Mouse (Mus musculus) thymus, postnatal 4 days (tissue): ENCODE measurements around the gene Fra10ac1.

Experiments
- DNase-seq: peaks from one replicate; pipeline ENCODE4 v3.0.0; 2021

Gene Fra10ac1

DNA sequence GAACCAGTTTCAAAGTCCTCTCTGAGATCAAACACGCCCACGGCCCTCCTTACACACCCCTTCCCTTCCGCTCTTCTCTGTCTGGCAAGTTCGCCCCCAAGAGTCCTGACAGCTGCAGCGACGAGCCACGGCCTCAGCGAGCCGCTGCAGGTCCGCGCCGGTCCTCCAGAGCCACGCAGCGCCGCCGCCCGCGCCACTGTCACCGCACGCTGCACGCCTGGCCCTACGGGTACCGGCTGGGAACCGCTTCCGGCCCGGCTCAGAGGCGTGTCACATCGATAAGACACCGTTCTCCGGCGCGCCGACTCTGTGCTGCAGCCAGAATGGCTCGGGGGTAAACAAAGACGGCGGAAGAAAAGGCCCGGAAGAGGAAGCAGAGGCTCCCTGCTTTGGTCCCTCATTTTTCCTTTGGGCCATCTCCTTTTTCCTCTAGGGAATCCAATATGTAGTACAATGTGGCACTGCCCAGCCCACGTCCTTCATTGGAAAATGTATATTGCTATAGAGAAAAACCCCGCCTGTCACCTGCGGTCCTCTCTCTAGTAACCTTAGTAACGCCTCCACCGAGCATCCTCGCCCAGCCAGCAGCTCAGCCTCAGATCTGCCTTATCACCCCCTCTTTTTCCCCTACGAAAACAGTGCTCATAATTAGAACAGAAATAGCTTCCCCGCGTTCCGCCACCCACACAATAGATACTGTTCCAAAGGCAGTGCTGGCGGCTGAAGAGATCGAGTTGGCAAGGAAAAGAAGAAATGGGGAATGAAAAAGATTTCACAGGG, at the start of gene Fra10ac1:
Gene Fra10ac1 (minus strand): TSS at position 252 of the 780 bp plus-strand sequence.
- peak; percentile 91 for DNase-seq

GRCm38 (mm10) chr19:38271071-38271470, 47.1 kb upstream of the Fra10ac1 start:
- no peak for DNase-seq

DNA sequence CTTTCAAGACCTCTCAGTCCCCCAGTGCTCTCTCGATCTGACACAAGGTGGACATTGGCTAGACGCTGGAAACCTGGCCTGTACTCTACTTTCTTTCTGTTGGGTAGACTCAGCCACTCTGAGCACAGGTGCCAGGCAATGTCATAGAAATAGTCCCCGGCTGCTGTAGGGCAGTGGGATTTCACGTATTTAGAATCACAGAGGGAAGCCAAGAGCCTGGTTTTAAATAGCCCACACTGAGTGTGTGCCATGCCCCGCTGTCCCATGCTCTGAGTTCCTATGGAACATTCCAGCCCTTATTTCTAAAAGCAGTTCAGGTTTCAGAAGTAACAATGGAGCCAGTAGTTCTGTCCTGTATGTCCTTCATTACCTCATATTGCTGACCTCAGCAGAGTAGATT, 43.5 kb upstream of the Fra10ac1 start:
- DNase-seq: no peak

DNA sequence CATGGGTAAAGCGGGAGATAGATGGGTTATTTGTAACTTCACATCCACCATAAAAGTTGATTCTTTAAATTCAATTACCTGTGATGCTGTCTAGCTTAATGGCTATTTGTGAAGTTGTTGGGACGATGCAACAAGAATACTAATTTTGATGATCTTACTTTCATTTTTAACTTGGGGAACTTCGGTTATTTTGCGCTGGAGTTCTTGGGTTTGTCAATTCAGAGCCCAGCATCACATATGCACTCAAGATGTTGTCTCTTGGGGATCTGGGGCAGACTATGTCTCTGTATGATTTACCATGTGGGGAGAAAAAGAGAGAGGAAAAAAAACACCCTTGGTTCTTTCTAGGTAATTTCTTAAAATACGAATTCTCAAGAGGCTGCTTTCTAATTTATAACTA, 41.8 kb upstream of the Fra10ac1 start:
- no peak for DNase-seq

- DNase-seq: no peak
These were observed 40.8 kb upstream of the Fra10ac1 start, which contains the start of gene Lgi1 for GRCm38 (mm10) chr19:38264505-38265500. Gene Lgi1 (plus strand): TSS chr19:38264536.

- DNase-seq: peak; percentile 12
These were observed 40.0 kb upstream of the Fra10ac1 start for GRCm38 (mm10) chr19:38263829-38264504.

DNA sequence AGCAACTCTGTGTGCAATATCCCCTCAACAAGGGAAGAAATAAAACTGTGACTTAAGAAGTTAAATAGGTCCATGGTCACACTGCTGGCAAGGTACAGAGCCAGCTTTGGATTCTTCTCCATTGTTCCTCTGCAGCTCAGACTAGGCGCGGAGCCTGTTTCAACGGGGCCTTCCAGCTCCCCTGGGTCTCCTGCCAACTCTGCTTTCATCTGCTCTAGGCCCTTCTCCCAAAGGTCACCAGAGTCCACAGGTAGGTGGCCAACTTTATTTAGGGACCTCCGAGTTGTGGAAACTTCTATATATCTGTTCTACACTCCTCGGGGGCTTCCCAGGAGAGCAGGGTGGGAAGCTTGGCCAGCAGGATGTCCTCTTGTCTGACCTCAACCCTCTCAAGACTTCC, 37.4 kb upstream of the Fra10ac1 start:
- no peak for DNase-seq

DNA sequence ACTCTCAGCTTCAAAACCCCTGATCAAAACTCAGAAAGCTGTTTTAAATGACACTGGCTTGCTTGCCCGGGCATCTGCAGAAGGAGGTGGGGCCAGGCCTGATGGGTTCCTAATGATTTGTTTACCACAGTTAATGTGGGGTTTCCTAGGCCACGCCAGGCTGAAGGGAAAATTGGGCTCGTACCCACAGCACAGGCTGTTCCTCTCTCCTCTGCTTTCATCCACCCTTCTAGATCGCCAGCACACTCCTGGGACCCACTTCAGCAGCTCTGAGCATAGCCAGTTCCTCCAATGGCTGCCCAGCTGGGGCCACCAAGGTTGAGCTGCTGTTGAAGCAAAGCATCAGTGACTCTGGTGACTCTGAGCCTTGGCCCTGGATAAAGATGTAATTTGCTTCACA, 36.4 kb upstream of the Fra10ac1 start:
- DNase-seq: no peak

GRCm38 (mm10) chr19:38259436-38259835, 35.5 kb upstream of the Fra10ac1 start:
- DNase-seq: no peak

- no peak for DNase-seq
These were observed 34.7 kb upstream of the Fra10ac1 start for GRCm38 (mm10) chr19:38258651-38259065.

DNA sequence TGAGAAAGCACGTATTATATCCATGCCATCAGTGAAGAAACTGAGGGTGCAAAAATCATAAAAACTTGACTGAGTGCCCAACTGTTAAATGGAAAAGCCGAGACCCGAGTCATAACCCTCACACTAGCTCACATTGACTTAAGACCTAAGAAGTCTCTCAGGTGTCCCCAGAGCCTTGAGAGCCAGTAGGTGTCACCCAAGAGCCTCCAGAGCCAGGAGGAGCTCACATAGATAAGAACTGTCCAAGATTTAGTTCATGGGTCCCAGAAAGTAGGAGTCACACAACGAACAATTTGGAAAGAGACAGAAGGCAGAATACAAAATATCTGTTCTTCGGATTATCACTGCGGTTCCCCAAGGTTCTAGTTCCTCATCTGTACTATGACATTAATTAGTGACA, 29.8 kb upstream of the Fra10ac1 start:
- DNase-seq: peak; percentile 59

GRCm38 (mm10) chr19:38249627-38250026, 25.7 kb upstream of the Fra10ac1 start:
- no peak for DNase-seq

DNA sequence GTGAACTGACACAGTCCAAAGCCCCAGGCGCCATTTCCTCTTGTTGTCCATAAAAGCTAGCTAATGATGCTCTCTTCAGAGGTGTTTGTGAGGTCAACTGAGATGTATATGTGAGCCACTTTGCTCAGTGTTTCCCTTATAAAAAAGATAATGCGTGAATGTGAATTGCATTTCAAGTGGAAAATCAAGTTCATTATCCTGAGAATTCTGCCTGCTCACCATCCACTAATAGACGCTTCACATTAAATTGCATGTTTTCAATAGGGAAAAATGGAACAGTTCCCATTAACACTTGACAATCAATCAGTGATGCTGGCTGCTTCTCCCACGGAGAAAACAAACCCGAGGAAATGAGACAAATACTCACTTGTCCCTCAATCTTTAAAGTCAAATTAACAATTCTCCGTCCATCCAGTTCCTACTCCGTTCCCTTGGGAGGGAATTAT, 22.2 kb upstream of the Fra10ac1 start:
- DNase-seq: no peak

- peak; percentile 17 for DNase-seq
These were observed 21.6 kb upstream of the Fra10ac1 start for GRCm38 (mm10) chr19:38245361-38246176.

- DNase-seq: no peak
These were observed 20.8 kb upstream of the Fra10ac1 start for GRCm38 (mm10) chr19:38244748-38245147.

DNA sequence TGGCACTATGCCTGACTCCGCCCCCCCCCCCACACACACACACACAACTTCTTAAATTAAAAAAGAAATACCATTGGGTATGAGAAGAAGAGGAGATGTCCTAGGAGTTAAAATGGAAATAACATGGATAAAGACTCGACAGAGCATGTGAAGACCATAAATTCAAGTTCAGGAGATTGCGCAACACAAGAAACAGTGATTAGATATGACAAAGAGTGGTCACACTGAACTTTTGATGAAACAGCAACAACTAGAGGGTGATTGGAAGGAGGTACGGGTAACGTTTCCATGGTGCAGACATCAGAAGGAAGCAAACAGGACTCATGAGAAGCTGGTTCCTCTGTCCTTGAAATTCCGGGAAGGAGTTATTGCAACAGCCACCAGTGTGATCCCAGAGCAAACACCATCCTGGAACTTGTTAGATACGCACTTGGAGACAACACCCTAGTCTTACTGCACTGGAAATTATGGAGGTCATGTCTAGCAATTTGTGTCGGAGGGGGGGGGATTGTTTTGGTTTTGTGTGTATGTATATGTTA, 18.4 kb upstream of the Fra10ac1 start:
- no peak for DNase-seq

DNA sequence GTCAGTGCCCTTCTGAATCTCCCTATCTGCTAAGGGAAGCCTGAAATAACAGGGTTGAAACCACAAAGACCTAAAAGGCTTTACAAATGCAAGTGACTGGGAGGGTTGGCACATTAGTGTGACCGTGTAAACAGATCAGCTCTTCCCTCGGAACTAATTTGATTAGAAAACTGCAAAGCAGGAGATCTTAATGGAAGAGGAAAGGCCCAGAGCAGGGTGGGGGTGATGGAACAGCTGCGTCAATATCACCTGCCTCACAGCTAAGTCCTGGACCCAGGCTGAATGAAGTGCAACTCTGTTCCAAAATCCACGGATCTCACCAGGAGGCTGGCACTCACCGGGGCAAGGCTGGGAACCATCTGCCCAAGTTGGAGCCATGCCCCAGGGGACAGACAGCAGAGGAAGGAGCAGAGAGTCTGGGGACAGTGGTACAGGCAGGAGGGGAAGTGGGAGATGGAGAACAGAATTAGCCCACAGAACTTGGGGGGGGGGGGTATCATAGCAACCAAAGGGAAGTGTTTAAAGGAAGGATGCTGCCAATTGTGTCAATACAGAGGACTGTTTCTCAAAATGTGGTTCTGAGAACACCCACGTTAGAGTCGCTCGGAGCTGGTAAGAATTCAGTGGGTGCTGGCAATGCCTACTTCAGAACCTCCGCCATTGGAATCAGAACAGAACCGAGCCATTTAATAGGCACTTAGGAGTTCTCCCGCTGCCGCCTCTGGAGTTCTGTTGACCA, 14.4 kb upstream of the Fra10ac1 start:
- no peak for DNase-seq

GRCm38 (mm10) chr19:38237834-38238212, 13.9 kb upstream of the Fra10ac1 start:
- DNase-seq: peak; percentile 32

- DNase-seq: no peak
These were observed 12.6 kb upstream of the Fra10ac1 start for GRCm38 (mm10) chr19:38236526-38236925.

DNA sequence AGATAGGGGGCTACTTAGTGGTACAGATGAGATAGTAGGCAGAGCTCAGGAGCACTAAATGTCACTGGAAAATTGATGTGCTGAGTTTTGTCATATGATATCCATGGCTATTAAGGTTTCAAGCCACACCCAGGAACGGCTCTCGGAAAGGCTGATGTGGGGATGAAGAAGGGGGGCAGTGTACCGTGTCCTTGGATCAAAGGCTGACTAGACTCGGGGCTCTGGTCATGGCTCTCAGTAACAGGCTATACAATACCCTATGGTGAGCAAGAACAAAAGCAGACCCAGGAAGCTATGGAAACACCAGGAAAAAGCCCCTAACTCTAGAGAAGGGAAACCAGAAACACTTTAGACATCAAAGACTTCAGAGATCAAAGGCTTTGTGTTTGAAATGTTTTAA, 8.6 kb upstream of the Fra10ac1 start:
- no peak for DNase-seq

DNA sequence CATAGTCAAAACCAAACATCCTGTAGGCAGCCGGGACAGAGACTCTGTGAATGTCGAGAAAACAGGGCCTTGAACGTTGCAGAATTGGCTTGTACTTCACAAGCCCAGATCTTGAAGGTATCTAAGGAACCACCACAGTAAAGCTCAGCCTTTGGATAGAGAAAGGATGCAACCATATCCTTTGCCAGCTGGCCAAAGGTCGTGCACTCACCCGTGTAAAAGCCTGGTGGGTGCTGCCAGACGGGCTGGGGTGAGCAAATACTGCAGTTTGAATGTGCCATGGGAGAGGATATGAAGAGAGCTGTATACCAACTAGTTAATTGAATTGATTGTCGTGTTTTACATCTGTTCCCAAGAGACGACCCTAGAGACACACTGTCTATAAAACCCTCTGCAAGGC, 8.1 kb upstream of the Fra10ac1 start:
- DNase-seq: no peak
